Mouse (Mus musculus) midbrain, embryonic 16.5 days (tissue): Measurements from ENCODE around the gene Tnfrsf21. TPM values are rescaled to one million over a fixed set of nuclear protein-coding genes. Genes with fewer than 3 reads are reported as not detected.

Experiments used
- ATAC-seq: fragments of 200-750 bp; cut with Nextera tagmentation; 2 replicates; pipeline ENCODE4 v1.8.0; 2017; ENCODE audit warnings: moderate TSS enrichment
- H3K27ac ChIP-seq: fragments of 300-500 bp; sonication (generic); 2 replicates; pipeline ENCODE4 v1.5.1; 2014; ENCODE audit warnings: mild to moderate bottlenecking, low read length, mixed read lengths
- H3K27me3 ChIP-seq: fragments of 300-500 bp; sonication (generic); 2 replicates; pipeline ENCODE4 v1.6.1; 2014; ENCODE audit warnings: low read depth, low read length, mixed read lengths; ENCODE audit not compliant: control insufficient read depth, insufficient read depth
- H3K36me3 ChIP-seq: fragments of 300-500 bp; sonication (generic); 2 replicates; pipeline ENCODE4 v1.6.1; 2014; ENCODE audit warnings: mild to moderate bottlenecking, low read length, moderate library complexity, mixed read lengths; ENCODE audit not compliant: control insufficient read depth, insufficient read depth
- H3K4me1 ChIP-seq: fragments of 300-500 bp; sonication (generic); 2 replicates; pipeline ENCODE4 v1.6.1; 2014; ENCODE audit warnings: mild to moderate bottlenecking, low read length, mixed read lengths; ENCODE audit not compliant: control insufficient read depth, insufficient read depth
- H3K4me2 ChIP-seq: fragments of 300-500 bp; sonication (generic); 2 replicates; pipeline ENCODE4 v1.6.1; 2014; ENCODE audit warnings: mild to moderate bottlenecking, low read length, mixed read lengths
- H3K4me3 ChIP-seq: fragments of 300-500 bp; sonication (generic); 2 replicates; pipeline ENCODE4 v1.5.1; 2014; ENCODE audit warnings: low read depth, mild to moderate bottlenecking, low read length, moderate library complexity, mixed read lengths
- H3K9ac ChIP-seq: fragments of 300-500 bp; sonication (generic); 2 replicates; pipeline ENCODE4 v1.6.1; 2014; ENCODE audit warnings: low read depth, low read length, mixed read lengths
- H3K9me3 ChIP-seq: fragments of 300-500 bp; sonication (generic); replicated peaks from 2 replicates; pipeline ENCODE4 v1.6.1; 2014; ENCODE audit warnings: mild to moderate bottlenecking, low read length, mixed read lengths; ENCODE audit not compliant: control insufficient read depth, poor library complexity, severe bottlenecking
- WGBS: fragments of 180-500 bp; shearing (Covaris S2); extraction: QIAGEN DNeasy Blood & Tissue Kit; methylation state at CpG from one replicate; pipeline ENCODE4 v1.1.7; 2014; 5-methylcytosine and 5-hydroxymethylcytosine counted together
- polyA plus RNA-seq: library from polyadenylated mRNA; unstranded; fragments of >200 nt; fragmentation: Nextera tagmentation; extraction: Ambion mirVana; gene quantifications from 2 replicates; pipeline ENCODE4 v1.2.1, GENCODE M21; 2015

Gene Tnfrsf21
- polyA plus RNA-seq, 1 experiment from 2014 or later = 71.6 TPM

DNA sequence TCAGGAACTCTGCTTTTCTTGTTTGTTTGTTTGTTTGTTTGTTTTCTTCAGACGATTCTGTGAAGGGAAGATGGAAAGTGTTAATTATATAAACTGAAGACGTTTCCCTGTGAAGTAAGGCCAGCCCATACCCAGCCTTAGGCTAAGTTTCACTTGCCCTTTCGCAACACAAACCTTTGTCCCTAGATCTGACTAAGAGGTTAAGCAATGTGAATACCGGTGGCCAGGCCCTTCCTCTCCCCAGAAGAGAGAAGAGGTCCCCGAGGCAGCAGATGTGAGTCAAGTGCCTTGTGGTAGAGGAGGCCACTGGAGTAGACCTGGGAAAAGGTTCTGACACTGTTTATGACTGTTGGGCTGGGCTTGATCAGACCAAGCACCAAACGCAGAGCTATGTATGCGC is 122.0 kb downstream of the Tnfrsf21 start:
- Histone ChIP-seq H3K4me2 (no peak overlapping the region), H3K4me1 (peaks cover 3% of the 10 kb centered on the region; the same call in 1 of the 2 replicates), H3K27ac (no peak overlapping the region), H3K4me3 (no peak overlapping the region), H3K9ac (no peak overlapping the region), H3K27me3 (no peaks in the 10 kb centered on the region), H3K9me3 (no peaks in the 10 kb centered on the region), H3K36me3 (no peaks in the 10 kb centered on the region)
- 91% methylated on average over 7 of the region's 7 CpGs for WGBS
- no peak for ATAC-seq

Other genes starting within 250 kb of the Tnfrsf21 start
- 6.5 and 8.3 TPM in 2 replicates for gene Cd2ap, start 139.9 kb upstream of the Tnfrsf21 start, polyA plus RNA-seq